Mouse (Mus musculus) limb, embryonic 10.5 days (tissue): Measurements from ENCODE around the gene Rgs2. TPM values are rescaled to one million over a fixed set of nuclear protein-coding genes. Genes with fewer than 3 reads are reported as not detected.

Experiments
- DNase-seq: peaks from one replicate; pipeline ENCODE4 v3.0.0-alpha.2; 2017; ENCODE audit warnings: low spot score
- H3K27ac ChIP-seq: fragments of 300-500 bp; sonication (generic); 2 replicates; pipeline ENCODE4 v1.5.1; 2016; ENCODE audit warnings: mild to moderate bottlenecking
- H3K27me3 ChIP-seq: fragments of 300-500 bp; sonication (generic); 2 replicates; pipeline ENCODE4 v1.6.1; 2016; ENCODE audit warnings: low read depth, mild to moderate bottlenecking; ENCODE audit not compliant: poor library complexity, severe bottlenecking
- H3K36me3 ChIP-seq: fragments of 300-500 bp; sonication (generic); 2 replicates; pipeline ENCODE4 v1.6.1; 2016; ENCODE audit warnings: mild to moderate bottlenecking, moderate library complexity
- H3K4me1 ChIP-seq: fragments of 300-500 bp; sonication (generic); 2 replicates; pipeline ENCODE4 v1.6.1; 2016
- H3K4me3 ChIP-seq: fragments of 300-500 bp; sonication (generic); 2 replicates; pipeline ENCODE4 v1.5.1; 2016; ENCODE audit warnings: mild to moderate bottlenecking, moderate library complexity
- H3K9me3 ChIP-seq: fragments of 300-500 bp; sonication (generic); replicated peaks from 2 replicates; pipeline ENCODE4 v1.6.1; 2016; ENCODE audit warnings: mild to moderate bottlenecking
- WGBS: fragments of 180-500 bp; shearing (Covaris S2); methylation state at CpG from one replicate; pipeline ENCODE4 v1.1.7; 2016; 5-methylcytosine and 5-hydroxymethylcytosine counted together
- polyA plus RNA-seq: library from polyadenylated mRNA; unstranded; fragments of >200 nt; fragmentation: Nextera tagmentation; extraction: Ambion mirVana; gene quantifications from 2 replicates; pipeline ENCODE4 v1.2.1, GENCODE M21; 2016

Rgs2 gene
- polyA plus RNA-seq, 1 experiment from 2014 or later, result 21.7 TPM

GRCm38 (mm10) chr1:144002715-144003066, 1.3 kb downstream of the Rgs2 start:
- peaks cover 7% of the 10 kb centered on the region for H3K36me3 ChIP-seq
- no peak for DNase-seq
- H3K9me3 ChIP-seq, result no peaks in the 10 kb centered on the region
- peaks cover 10% of the 10 kb centered on the region; the same call in 1 of the 2 replicates for H3K4me1 ChIP-seq
- H3K27ac ChIP-seq, result no peak overlapping the region
- peak overlapping the region; percentile 62 for H3K4me3 ChIP-seq
- 84% methylated on average over 4 of the region's 4 CpGs for WGBS
- H3K27me3 ChIP-seq, result no peaks in the 10 kb centered on the region

- no peak for DNase-seq
- H3K4me1 ChIP-seq, result peaks cover 10% of the 10 kb centered on the region; the same call in 1 of the 2 replicates
- WGBS, result 94% methylated on average over 6 of the region's 6 CpGs
- peak overlapping the region; percentile 62; the same call in 1 of the 2 replicates for H3K4me3 ChIP-seq
- H3K36me3 ChIP-seq, result peaks cover 7% of the 10 kb centered on the region
- H3K27ac ChIP-seq, result no peak overlapping the region
- no peaks in the 10 kb centered on the region for H3K27me3 ChIP-seq
- no peaks in the 10 kb centered on the region for H3K9me3 ChIP-seq
These were observed 1.8 kb downstream of the Rgs2 start for GRCm38 (mm10) chr1:144002036-144002714.

- H3K4me3 ChIP-seq, result no peak overlapping the region
- H3K9me3 ChIP-seq, result no peaks in the 10 kb centered on the region
- peaks cover 10% of the 10 kb centered on the region; the same call in 1 of the 2 replicates for H3K4me1 ChIP-seq
- WGBS, result 84% methylated on average over 4 of the region's 4 CpGs
- peaks cover 7% of the 10 kb centered on the region for H3K36me3 ChIP-seq
- no peak overlapping the region for H3K27ac ChIP-seq
- H3K27me3 ChIP-seq, result no peaks in the 10 kb centered on the region
- no peak for DNase-seq
These were observed 3.7 kb downstream of the Rgs2 start for GRCm38 (mm10) chr1:144000246-144000645.

GRCm38 (mm10) chr1:143999371-143999920, 4.5 kb downstream of the Rgs2 start:
- Histone ChIP-seq H3K27me3 (no peaks in the 10 kb centered on the region), H3K4me3 (no peak overlapping the region), H3K4me1 (peaks cover 6% of the 10 kb centered on the region; the same call in 1 of the 2 replicates), H3K36me3 (peaks cover 7% of the 10 kb centered on the region), H3K9me3 (no peaks in the 10 kb centered on the region), H3K27ac (no peak overlapping the region)
- WGBS, result 81% methylated on average over 7 of the region's 7 CpGs
- DNase-seq, result no peak

GRCm38 (mm10) chr1:143993026-143993425, 10.9 kb downstream of the Rgs2 start:
- H3K36me3 ChIP-seq, result no peaks in the 10 kb centered on the region
- no peaks in the 10 kb centered on the region for H3K27me3 ChIP-seq
- no peak overlapping the region for H3K4me3 ChIP-seq
- 82% methylated on average over 1 of the region's 1 CpGs for WGBS
- no peak overlapping the region for H3K27ac ChIP-seq
- no peaks in the 10 kb centered on the region for H3K9me3 ChIP-seq
- peaks cover 3% of the 10 kb centered on the region; the same call in 1 of the 2 replicates for H3K4me1 ChIP-seq
- DNase-seq, result no peak

- DNase-seq, result no peak
- Histone ChIP-seq H3K4me3 (no peak overlapping the region), H3K36me3 (no peaks in the 10 kb centered on the region), H3K4me1 (peaks cover 3% of the 10 kb centered on the region; the same call in 1 of the 2 replicates), H3K27me3 (no peaks in the 10 kb centered on the region), H3K27ac (no peak overlapping the region), H3K9me3 (no peaks in the 10 kb centered on the region)
- 83% methylated on average over 2 of the region's 2 CpGs for WGBS
These were observed 11.4 kb downstream of the Rgs2 start for GRCm38 (mm10) chr1:143992528-143992927.

GRCm38 (mm10) chr1:143990263-143990662, 13.7 kb downstream of the Rgs2 start:
- Histone ChIP-seq H3K36me3 (no peaks in the 10 kb centered on the region), H3K9me3 (no peaks in the 10 kb centered on the region), H3K4me3 (no peak overlapping the region), H3K27ac (no peak overlapping the region), H3K4me1 (peaks cover 3% of the 10 kb centered on the region; the same call in 1 of the 2 replicates), H3K27me3 (no peaks in the 10 kb centered on the region)
- 56% methylated on average over 5 of the region's 5 CpGs for WGBS
- DNase-seq, result no peak

GRCm38 (mm10) chr1:143989773-143990172, 14.2 kb downstream of the Rgs2 start:
- Histone ChIP-seq H3K27me3 (no peaks in the 10 kb centered on the region), H3K27ac (no peak overlapping the region), H3K4me1 (peaks cover 3% of the 10 kb centered on the region; the same call in 1 of the 2 replicates), H3K4me3 (no peak overlapping the region), H3K9me3 (no peaks in the 10 kb centered on the region), H3K36me3 (no peaks in the 10 kb centered on the region)
- no peak for DNase-seq
- WGBS, result 69% methylated on average over 3 of the region's 5 CpGs

GRCm38 (mm10) chr1:143988756-143989155, 15.2 kb downstream of the Rgs2 start:
- no peak overlapping the region for H3K27ac ChIP-seq
- H3K9me3 ChIP-seq, result no peaks in the 10 kb centered on the region
- H3K4me1 ChIP-seq, result peaks cover 3% of the 10 kb centered on the region; the same call in 1 of the 2 replicates
- no peaks in the 10 kb centered on the region for H3K36me3 ChIP-seq
- WGBS, result 59% methylated on average over 6 of the region's 6 CpGs
- no peaks in the 10 kb centered on the region for H3K27me3 ChIP-seq
- no peak overlapping the region for H3K4me3 ChIP-seq
- no peak for DNase-seq

GRCm38 (mm10) chr1:143984988-143985625, 18.9 kb downstream of the Rgs2 start:
- peaks cover 4% of the 10 kb centered on the region; the same call in 1 of the 2 replicates for H3K4me1 ChIP-seq
- H3K9me3 ChIP-seq, result no peaks in the 10 kb centered on the region
- H3K27ac ChIP-seq, result no peak overlapping the region
- H3K36me3 ChIP-seq, result no peaks in the 10 kb centered on the region
- 89% methylated on average over 6 of the region's 6 CpGs for WGBS
- no peaks in the 10 kb centered on the region for H3K27me3 ChIP-seq
- no peak for DNase-seq
- no peak overlapping the region for H3K4me3 ChIP-seq

GRCm38 (mm10) chr1:143982765-143983312, 21.1 kb downstream of the Rgs2 start:
- Histone ChIP-seq H3K9me3 (no peaks in the 10 kb centered on the region), H3K4me3 (no peak overlapping the region), H3K27me3 (no peaks in the 10 kb centered on the region), H3K36me3 (no peaks in the 10 kb centered on the region), H3K4me1 (peaks cover 4% of the 10 kb centered on the region; the same call in 1 of the 2 replicates), H3K27ac (no peak overlapping the region)
- 27% methylated on average over 3 of the region's 3 CpGs for WGBS
- DNase-seq, result no peak

GRCm38 (mm10) chr1:143982085-143982764, 21.7 kb downstream of the Rgs2 start:
- peaks cover 4% of the 10 kb centered on the region; the same call in 1 of the 2 replicates for H3K4me1 ChIP-seq
- no peak for DNase-seq
- WGBS, result 73% methylated on average over 2 of the region's 2 CpGs
- no peaks in the 10 kb centered on the region for H3K27me3 ChIP-seq
- H3K36me3 ChIP-seq, result no peaks in the 10 kb centered on the region
- H3K27ac ChIP-seq, result no peak overlapping the region
- H3K9me3 ChIP-seq, result no peaks in the 10 kb centered on the region
- no peak overlapping the region for H3K4me3 ChIP-seq
